Mouse (Mus musculus): ENCODE measurements around the gene Map3k4.

Map3k4 gene

GRCm38 (mm10) chr17:12273032-12273431 lies 45.6 kb downstream of the Map3k4 start:
- no peak for DNase-seq (ENCODE audit: extremely low read depth, insufficient read length, low spot score)

GRCm38 (mm10) chr17:12271805-12272204 lies 46.8 kb downstream of the Map3k4 start:
- no peak for DNase-seq (ENCODE audit: extremely low read depth, insufficient read length, low spot score)

GRCm38 (mm10) chr17:12268538-12268937 lies 50.1 kb downstream of the Map3k4 start:
- no peak for DNase-seq (ENCODE audit: extremely low read depth, insufficient read length, low spot score)

GRCm38 (mm10) chr17:12268091-12268490 lies 50.5 kb downstream of the Map3k4 start:
- DNase-seq (ENCODE audit: extremely low read depth, insufficient read length, low spot score), result no peak

GRCm38 (mm10) chr17:12265969-12266925 lies 52.3 kb downstream of the Map3k4 start:
- DNase-seq (ENCODE audit: extremely low read depth, insufficient read length, low spot score), result no peak

GRCm38 (mm10) chr17:12264293-12264692 lies 54.3 kb downstream of the Map3k4 start:
- DNase-seq (ENCODE audit: extremely low read depth, insufficient read length, low spot score), result no peak

GRCm38 (mm10) chr17:12263787-12264186 lies 54.8 kb downstream of the Map3k4 start:
- DNase-seq (ENCODE audit: extremely low read depth, insufficient read length, low spot score), result no peak

GRCm38 (mm10) chr17:12262851-12263250 lies 55.7 kb downstream of the Map3k4 start:
- no peak for DNase-seq (ENCODE audit: extremely low read depth, insufficient read length, low spot score)

- DNase-seq (ENCODE audit: extremely low read depth, insufficient read length, low spot score), result no peak
Observed at GRCm38 (mm10) chr17:12261887-12262286, 56.7 kb downstream of the Map3k4 start.

GRCm38 (mm10) chr17:12261376-12261775 lies 57.2 kb downstream of the Map3k4 start:
- DNase-seq (ENCODE audit: extremely low read depth, insufficient read length, low spot score), result no peak

GRCm38 (mm10) chr17:12259957-12260356 lies 58.6 kb downstream of the Map3k4 start:
- no peak for DNase-seq (ENCODE audit: extremely low read depth, insufficient read length, low spot score)

- DNase-seq (ENCODE audit: extremely low read depth, insufficient read length, low spot score), result no peak
Observed at GRCm38 (mm10) chr17:12258517-12258916, 60.1 kb downstream of the Map3k4 start.

- no peak for DNase-seq (ENCODE audit: extremely low read depth, insufficient read length, low spot score)
Observed at GRCm38 (mm10) chr17:12256142-12256541, 62.5 kb downstream of the Map3k4 start.

- no peak for DNase-seq (ENCODE audit: extremely low read depth, insufficient read length, low spot score)
Observed at GRCm38 (mm10) chr17:12250581-12250980, 68.0 kb downstream of the Map3k4 start.

GRCm38 (mm10) chr17:12249783-12250504 lies 68.7 kb downstream of the Map3k4 start:
- DNase-seq (ENCODE audit: extremely low read depth, insufficient read length, low spot score), result no peak

- no peak for DNase-seq (ENCODE audit: extremely low read depth, insufficient read length, low spot score)
Observed at GRCm38 (mm10) chr17:12240701-12241100, 77.9 kb downstream of the Map3k4 start.

- no peak for DNase-seq (ENCODE audit: extremely low read depth, insufficient read length, low spot score)
Observed at GRCm38 (mm10) chr17:12232724-12233123, 85.9 kb downstream of the Map3k4 start.

- DNase-seq (ENCODE audit: extremely low read depth, insufficient read length, low spot score), result no peak
Observed at GRCm38 (mm10) chr17:12231087-12231486, 87.5 kb downstream of the Map3k4 start.

- DNase-seq (ENCODE audit: extremely low read depth, insufficient read length, low spot score), result no peak
Observed at GRCm38 (mm10) chr17:12230167-12230566, 88.4 kb downstream of the Map3k4 start.

- no peak for DNase-seq (ENCODE audit: extremely low read depth, insufficient read length, low spot score)
Observed at GRCm38 (mm10) chr17:12229756-12230155, 88.8 kb downstream of the Map3k4 start.

GRCm38 (mm10) chr17:12228471-12228870 lies 90.1 kb downstream of the Map3k4 start:
- no peak for DNase-seq (ENCODE audit: extremely low read depth, insufficient read length, low spot score)

- DNase-seq (ENCODE audit: extremely low read depth, insufficient read length, low spot score), result no peak
Observed at GRCm38 (mm10) chr17:12228001-12228400, 90.6 kb downstream of the Map3k4 start.
